Mouse (Mus musculus): ENCODE results near the gene Mfsd4b3. TPM values are rescaled to one million over a fixed set of nuclear protein-coding genes. Genes with fewer than 3 reads are reported as not detected.

Gene Mfsd4b3
- polyA plus RNA-seq, 1 experiment from 2014 or later = 0.21 TPM

DNA sequence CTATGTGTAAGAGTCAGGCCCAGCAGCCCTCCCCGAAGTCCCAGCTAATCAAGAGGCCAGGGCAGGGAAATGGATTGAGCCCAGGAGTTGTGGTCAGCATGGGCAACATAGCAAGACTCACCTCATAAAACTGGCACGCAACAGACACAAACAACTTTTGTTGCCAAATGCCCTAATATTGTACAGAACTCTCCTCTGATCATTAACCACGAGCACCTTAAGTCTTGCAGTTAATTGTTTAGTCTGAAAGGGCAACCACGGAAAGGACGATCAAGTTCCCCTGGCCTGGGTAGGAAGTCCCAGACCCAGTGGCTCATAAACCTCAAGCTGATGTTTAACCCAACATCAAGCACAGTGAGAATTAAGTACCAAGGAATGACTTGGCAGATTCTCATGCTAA lies 22.7 kb upstream of the Mfsd4b3 start:
- no peak overlapping the region for H3K4me3 ChIP-seq (ENCODE audit: low read depth, low read length)
- 46% methylated on average over 5 of the region's 5 CpGs for WGBS
- ATAC-seq (ENCODE audit: insufficient number of reproducible peaks, low FRiP score, low TSS enrichment, low read depth) (no peak), DNase-seq (ENCODE audit: low spot score) (no peak)
- no peaks in the 10 kb centered on the region for H3K4me1 ChIP-seq (ENCODE audit: control insufficient read depth, insufficient read depth, low read length)
- H3K36me3 ChIP-seq (ENCODE audit: control insufficient read depth, insufficient read depth, low read length) = no peaks in the 10 kb centered on the region
- H3K9me3 ChIP-seq (ENCODE audit: control insufficient read depth, low read length) = peaks cover 2% of the 10 kb centered on the region; the same call in 1 of the 2 replicates
- H3K4me2 ChIP-seq (ENCODE audit: low read depth, severe bottlenecking) = no peak overlapping the region
- H3K27me3 ChIP-seq (ENCODE audit: control insufficient read depth, insufficient read depth, low read length) = no peaks in the 10 kb centered on the region
- no peak overlapping the region for H3K27ac ChIP-seq (replicated peaks; ENCODE audit: low read depth, low read length)
- H3K9ac ChIP-seq (ENCODE audit: low read length) = no peak overlapping the region

DNA sequence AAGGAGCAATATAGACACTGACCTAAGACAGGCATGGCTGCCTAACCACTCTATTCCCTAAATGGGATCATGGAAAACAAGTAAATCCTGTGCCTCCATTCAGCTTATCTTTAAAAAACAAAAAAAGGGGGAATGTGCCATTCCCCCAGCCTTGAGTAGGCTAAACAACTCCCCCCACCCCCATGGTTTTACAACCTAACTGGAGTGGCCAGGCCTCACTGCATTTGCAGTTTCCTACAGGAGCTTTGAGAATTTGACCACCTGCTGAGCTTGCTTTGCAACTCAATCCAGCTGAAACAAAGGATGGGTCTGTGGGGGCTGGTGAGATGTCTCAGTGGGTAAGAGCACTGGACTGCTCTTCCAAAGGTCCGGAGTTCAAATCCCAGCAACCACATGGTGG lies 18.3 kb upstream of the Mfsd4b3 start:
- 88% methylated on average over 1 of the region's 1 CpGs for WGBS
- Histone ChIP-seq H3K27ac (replicated peaks; ENCODE audit: low read depth, low read length) (no peak overlapping the region), H3K4me2 (ENCODE audit: low read depth, severe bottlenecking) (no peak overlapping the region), H3K4me3 (ENCODE audit: low read depth, low read length) (no peak overlapping the region), H3K27me3 (ENCODE audit: control insufficient read depth, insufficient read depth, low read length) (no peaks in the 10 kb centered on the region), H3K4me1 (ENCODE audit: control insufficient read depth, insufficient read depth, low read length) (no peaks in the 10 kb centered on the region), H3K36me3 (ENCODE audit: control insufficient read depth, insufficient read depth, low read length) (no peaks in the 10 kb centered on the region), H3K9ac (ENCODE audit: low read length) (no peak overlapping the region), H3K9me3 (ENCODE audit: control insufficient read depth, low read length) (peaks cover 2% of the 10 kb centered on the region; the same call in 1 of the 2 replicates)
- no peak for DNase-seq (ENCODE audit: low spot score)
- no peak for ATAC-seq (ENCODE audit: insufficient number of reproducible peaks, low FRiP score, low TSS enrichment, low read depth)

DNA sequence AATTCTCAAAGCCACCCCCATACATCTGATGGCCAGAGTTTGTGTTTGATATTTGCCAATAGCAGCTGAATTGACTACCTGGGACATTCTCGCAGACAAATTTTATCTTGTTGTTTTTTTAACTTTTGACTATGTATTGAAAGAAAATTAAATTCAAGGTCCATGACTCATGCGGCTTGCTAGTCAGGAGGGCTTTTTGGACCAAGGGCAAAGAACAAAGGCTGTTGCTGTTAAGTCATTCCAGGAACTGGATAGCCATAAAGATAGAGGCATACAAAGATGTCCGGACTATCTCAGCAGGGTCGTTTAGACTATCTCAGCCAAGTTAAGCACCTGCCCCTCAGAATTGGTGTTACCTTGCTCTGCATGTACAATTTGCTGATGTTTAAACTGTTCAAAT lies 17.4 kb upstream of the Mfsd4b3 start:
- WGBS = 89% methylated on average over 4 of the region's 4 CpGs
- DNase-seq (ENCODE audit: low spot score) (no peak), ATAC-seq (ENCODE audit: insufficient number of reproducible peaks, low FRiP score, low TSS enrichment, low read depth) (no peak)

DNA sequence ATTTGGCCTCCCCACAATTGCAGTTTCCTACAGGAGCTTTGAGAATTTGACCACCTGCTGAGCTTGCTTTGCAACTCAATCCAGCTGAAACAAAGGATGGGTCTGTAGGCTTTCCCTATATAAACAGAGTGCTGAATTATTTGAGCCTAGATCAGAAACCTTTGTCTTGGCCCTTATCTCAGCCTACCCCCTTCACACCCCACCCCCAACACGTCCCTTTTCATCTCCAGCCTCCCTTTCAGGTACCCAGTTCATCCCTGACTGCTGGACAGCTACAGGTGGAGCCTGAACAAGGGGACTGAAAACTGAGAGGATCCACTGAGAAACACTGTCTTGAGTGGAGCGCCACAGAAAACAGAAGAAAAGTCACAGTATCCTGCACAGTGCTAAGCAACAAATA lies 15.8 kb upstream of the Mfsd4b3 start:
- H3K27ac ChIP-seq (replicated peaks; ENCODE audit: low read depth, low read length) = no peak overlapping the region
- no peak overlapping the region for H3K9ac ChIP-seq (ENCODE audit: low read length)
- H3K36me3 ChIP-seq (ENCODE audit: control insufficient read depth, insufficient read depth, low read length) = no peaks in the 10 kb centered on the region
- H3K4me1 ChIP-seq (ENCODE audit: control insufficient read depth, insufficient read depth, low read length) = no peaks in the 10 kb centered on the region
- 35% methylated on average over 2 of the region's 2 CpGs for WGBS
- no peak overlapping the region for H3K4me2 ChIP-seq (ENCODE audit: low read depth, severe bottlenecking)
- no peak for ATAC-seq (ENCODE audit: insufficient number of reproducible peaks, low FRiP score, low TSS enrichment, low read depth)
- DNase-seq (ENCODE audit: low spot score) = no peak
- no peaks in the 10 kb centered on the region for H3K27me3 ChIP-seq (ENCODE audit: control insufficient read depth, insufficient read depth, low read length)
- H3K4me3 ChIP-seq (ENCODE audit: low read depth, low read length) = no peak overlapping the region
- H3K9me3 ChIP-seq (ENCODE audit: control insufficient read depth, low read length) = peaks cover 2% of the 10 kb centered on the region; the same call in 1 of the 2 replicates

More for the DNA sequence above, 17.4 kb upstream of the Mfsd4b3 start:
- no peaks in the 10 kb centered on the region for H3K27me3 ChIP-seq (ENCODE audit: control insufficient read depth, insufficient read depth, low read length)
- no peak overlapping the region for H3K4me3 ChIP-seq (ENCODE audit: low read depth, low read length)
- no peak overlapping the region for H3K4me2 ChIP-seq (ENCODE audit: low read depth, severe bottlenecking)
- H3K27ac ChIP-seq (replicated peaks; ENCODE audit: low read depth, low read length) = no peak overlapping the region
- peaks cover 2% of the 10 kb centered on the region; the same call in 1 of the 2 replicates for H3K9me3 ChIP-seq (ENCODE audit: control insufficient read depth, low read length)
- no peaks in the 10 kb centered on the region for H3K36me3 ChIP-seq (ENCODE audit: control insufficient read depth, insufficient read depth, low read length)
- no peak overlapping the region for H3K9ac ChIP-seq (ENCODE audit: low read length)
- no peaks in the 10 kb centered on the region for H3K4me1 ChIP-seq (ENCODE audit: control insufficient read depth, insufficient read depth, low read length)

DNA sequence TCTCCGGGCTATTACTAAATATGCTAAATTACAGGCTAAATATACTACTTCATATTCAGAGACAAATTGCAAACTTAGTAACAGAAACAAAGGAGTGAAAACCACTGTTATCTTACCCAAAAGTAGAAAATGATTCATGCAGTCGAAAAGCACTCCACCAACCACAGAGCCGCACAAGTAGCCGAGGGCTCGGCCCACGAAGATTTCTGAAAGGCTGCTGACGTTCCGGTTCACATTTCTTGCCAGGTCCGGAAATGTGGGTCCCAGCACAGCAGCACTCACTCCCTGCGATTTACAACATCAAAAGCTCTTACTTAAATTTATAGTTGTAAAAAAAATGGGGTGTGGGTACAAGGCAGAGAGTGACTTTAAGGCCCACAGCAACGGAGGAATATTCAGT lies 15.0 kb upstream of the Mfsd4b3 start:
- H3K4me3 ChIP-seq (ENCODE audit: low read depth, low read length) = no peak overlapping the region
- H3K27me3 ChIP-seq (ENCODE audit: control insufficient read depth, insufficient read depth, low read length) = no peaks in the 10 kb centered on the region
- WGBS = 66% methylated on average over 11 of the region's 11 CpGs
- no peak overlapping the region for H3K27ac ChIP-seq (replicated peaks; ENCODE audit: low read depth, low read length)
- no peak overlapping the region for H3K4me2 ChIP-seq (ENCODE audit: low read depth, severe bottlenecking)
- H3K9me3 ChIP-seq (ENCODE audit: control insufficient read depth, low read length) = peaks cover 2% of the 10 kb centered on the region; the same call in 1 of the 2 replicates
- ATAC-seq (ENCODE audit: insufficient number of reproducible peaks, low FRiP score, low TSS enrichment, low read depth) = no peak
- H3K36me3 ChIP-seq (ENCODE audit: control insufficient read depth, insufficient read depth, low read length) = no peaks in the 10 kb centered on the region
- no peak overlapping the region for H3K9ac ChIP-seq (ENCODE audit: low read length)
- no peaks in the 10 kb centered on the region for H3K4me1 ChIP-seq (ENCODE audit: control insufficient read depth, insufficient read depth, low read length)
- no peak for DNase-seq (ENCODE audit: low spot score)

DNA sequence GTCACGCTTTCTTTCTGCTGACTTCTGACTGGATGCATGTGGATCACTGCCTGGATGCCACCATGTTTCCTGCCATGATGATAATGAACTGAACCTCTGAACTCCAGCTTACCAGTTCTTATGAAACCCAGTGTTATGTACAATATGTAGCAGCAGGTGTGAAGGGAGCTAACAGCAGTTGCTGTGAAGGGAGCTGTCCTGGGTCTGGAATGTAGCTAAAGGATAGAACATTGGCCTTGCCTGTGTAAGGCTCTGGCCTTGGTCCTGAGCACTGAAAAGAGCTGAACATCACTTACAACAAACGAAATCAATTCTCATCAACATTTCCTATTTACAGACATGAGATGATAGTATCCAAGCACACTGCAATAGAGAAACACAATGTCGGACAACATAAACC lies 7.6 kb upstream of the Mfsd4b3 start:
- Histone ChIP-seq H3K36me3 (ENCODE audit: control insufficient read depth, insufficient read depth, low read length) (no peaks in the 10 kb centered on the region), H3K9me3 (ENCODE audit: control insufficient read depth, low read length) (no peaks in the 10 kb centered on the region), H3K27me3 (ENCODE audit: control insufficient read depth, insufficient read depth, low read length) (no peaks in the 10 kb centered on the region), H3K9ac (ENCODE audit: low read length) (no peak overlapping the region), H3K4me3 (ENCODE audit: low read depth, low read length) (no peak overlapping the region), H3K27ac (replicated peaks; ENCODE audit: low read depth, low read length) (no peak overlapping the region), H3K4me2 (ENCODE audit: low read depth, severe bottlenecking) (no peak overlapping the region), H3K4me1 (ENCODE audit: control insufficient read depth, insufficient read depth, low read length) (no peaks in the 10 kb centered on the region)
- peak; percentile 60 for DNase-seq (ENCODE audit: low spot score)
- WGBS = 91% methylated on average over 3 of the region's 3 CpGs
- no peak for ATAC-seq (ENCODE audit: insufficient number of reproducible peaks, low FRiP score, low TSS enrichment, low read depth)

DNA sequence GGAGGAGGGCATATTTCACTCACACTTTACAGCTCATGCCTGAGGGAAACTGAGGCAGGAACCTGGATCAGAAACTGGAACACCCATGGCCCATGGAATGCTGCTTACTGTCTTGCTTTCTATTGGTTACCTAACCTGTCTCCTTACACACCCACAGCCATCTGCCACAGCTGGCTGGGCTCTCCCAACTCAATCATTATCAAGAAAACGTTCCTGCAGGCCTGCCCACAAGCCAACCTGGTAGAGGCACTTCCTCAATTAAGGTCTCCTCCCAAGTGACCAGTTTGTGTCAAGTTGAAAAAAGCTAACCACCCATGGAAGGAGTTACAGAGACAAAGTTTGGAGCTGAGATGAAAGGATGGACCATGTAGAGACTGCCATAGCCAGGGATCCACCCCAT lies 2.0 kb upstream of the Mfsd4b3 start:
- Histone ChIP-seq H3K4me3 (ENCODE audit: low read depth, low read length) (no peak overlapping the region), H3K9ac (ENCODE audit: low read length) (no peak overlapping the region), H3K4me2 (ENCODE audit: low read depth, severe bottlenecking) (no peak overlapping the region), H3K9me3 (ENCODE audit: control insufficient read depth, low read length) (no peaks in the 10 kb centered on the region), H3K27me3 (ENCODE audit: control insufficient read depth, insufficient read depth, low read length) (no peaks in the 10 kb centered on the region), H3K36me3 (ENCODE audit: control insufficient read depth, insufficient read depth, low read length) (no peaks in the 10 kb centered on the region), H3K4me1 (ENCODE audit: control insufficient read depth, insufficient read depth, low read length) (no peaks in the 10 kb centered on the region), H3K27ac (replicated peaks; ENCODE audit: low read depth, low read length) (no peak overlapping the region)
- ATAC-seq (ENCODE audit: insufficient number of reproducible peaks, low FRiP score, low TSS enrichment, low read depth) (no peak), DNase-seq (ENCODE audit: low spot score) (no peak)
- WGBS = 39% methylated on average over 1 of the region's 1 CpGs

DNA sequence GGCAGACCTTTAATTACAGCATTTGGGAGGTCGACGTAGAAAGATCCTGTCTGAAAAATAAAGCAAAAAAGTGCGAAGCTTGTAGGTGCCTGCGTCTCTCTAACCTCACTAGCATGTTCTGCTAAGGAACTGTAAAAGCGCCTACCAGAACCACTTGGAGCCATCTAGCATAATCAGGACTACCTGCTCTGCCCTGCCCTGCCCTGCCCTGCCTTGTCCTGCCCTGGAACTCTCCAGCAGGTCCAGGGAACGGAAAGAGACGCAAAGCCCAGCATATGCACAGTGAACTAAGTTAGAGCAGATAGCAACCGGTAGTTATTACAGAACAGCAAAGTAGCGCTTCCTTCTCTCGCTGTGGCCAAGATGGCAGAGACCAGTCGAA lies 479 bp upstream of the Mfsd4b3 start:
- ATAC-seq (ENCODE audit: insufficient number of reproducible peaks, low FRiP score, low TSS enrichment, low read depth) (no peak), DNase-seq (ENCODE audit: low spot score) (no peak)
- Histone ChIP-seq H3K9ac (ENCODE audit: low read length) (no peak overlapping the region), H3K4me1 (ENCODE audit: control insufficient read depth, insufficient read depth, low read length) (no peaks in the 10 kb centered on the region), H3K9me3 (ENCODE audit: control insufficient read depth, low read length) (no peaks in the 10 kb centered on the region), H3K27me3 (ENCODE audit: control insufficient read depth, insufficient read depth, low read length) (no peaks in the 10 kb centered on the region), H3K4me3 (ENCODE audit: low read depth, low read length) (peak overlapping the region; percentile 51; the same call in 1 of the 2 replicates), H3K4me2 (ENCODE audit: low read depth, severe bottlenecking) (no peak overlapping the region; the same call in 1 of the 2 replicates), H3K27ac (replicated peaks; ENCODE audit: low read depth, low read length) (no peak overlapping the region), H3K36me3 (ENCODE audit: control insufficient read depth, insufficient read depth, low read length) (no peaks in the 10 kb centered on the region)
- WGBS = 47% methylated on average over 11 of the region's 11 CpGs

DNA sequence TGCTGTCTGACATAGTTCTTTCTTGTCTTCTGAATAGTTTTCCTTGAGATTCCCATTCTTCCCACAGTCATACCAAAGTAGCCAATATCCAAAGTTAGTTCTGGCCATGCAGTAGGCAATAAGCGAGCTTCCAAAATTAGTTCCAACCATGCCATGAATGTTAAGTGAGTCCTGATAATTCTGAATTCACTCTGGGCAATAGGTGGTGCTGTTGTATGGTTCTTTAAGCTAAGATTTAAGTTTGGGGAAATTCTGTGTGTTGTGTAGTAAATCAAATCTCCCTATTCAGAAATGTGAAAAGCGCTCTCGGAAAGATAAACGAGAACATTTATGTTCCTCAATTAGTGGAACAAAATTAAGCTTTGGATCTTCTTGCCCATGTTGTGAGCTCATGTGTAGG lies 1.7 kb downstream of the Mfsd4b3 start:
- Histone ChIP-seq H3K9ac (ENCODE audit: low read length) (no peak overlapping the region), H3K9me3 (ENCODE audit: control insufficient read depth, low read length) (no peaks in the 10 kb centered on the region), H3K4me3 (ENCODE audit: low read depth, low read length) (no peak overlapping the region), H3K27ac (replicated peaks; ENCODE audit: low read depth, low read length) (no peak overlapping the region), H3K4me2 (ENCODE audit: low read depth, severe bottlenecking) (no peak overlapping the region), H3K4me1 (ENCODE audit: control insufficient read depth, insufficient read depth, low read length) (no peaks in the 10 kb centered on the region), H3K36me3 (ENCODE audit: control insufficient read depth, insufficient read depth, low read length) (no peaks in the 10 kb centered on the region), H3K27me3 (ENCODE audit: control insufficient read depth, insufficient read depth, low read length) (no peaks in the 10 kb centered on the region)
- 78% methylated on average over 4 of the region's 4 CpGs for WGBS
- ATAC-seq (ENCODE audit: insufficient number of reproducible peaks, low FRiP score, low TSS enrichment, low read depth) (no peak), DNase-seq (ENCODE audit: low spot score) (no peak)

Measured in limb, embryonic 11.5 days (tissue).